Mouse (Mus musculus) v-Abl transformed pro-B cells (cell line): ENCODE results near the gene Ripor3.
"Not testable (repeated sequence)": the region's sequence is repeated elsewhere in the genome, so short reads cannot be mapped to it uniquely, and the experiment has no call there.

ENCODE experiments used
- in situ Hi-C, 2 experiments: fragments of 400-800 bp; cut with MboI; formaldehyde crosslinking; loops; one replicate each; pipeline ENCODE4 v1.15.1; 2025; ENCODE audit not compliant: unreplicated experiment in 2 of 2

Gene Ripor3

DNA sequence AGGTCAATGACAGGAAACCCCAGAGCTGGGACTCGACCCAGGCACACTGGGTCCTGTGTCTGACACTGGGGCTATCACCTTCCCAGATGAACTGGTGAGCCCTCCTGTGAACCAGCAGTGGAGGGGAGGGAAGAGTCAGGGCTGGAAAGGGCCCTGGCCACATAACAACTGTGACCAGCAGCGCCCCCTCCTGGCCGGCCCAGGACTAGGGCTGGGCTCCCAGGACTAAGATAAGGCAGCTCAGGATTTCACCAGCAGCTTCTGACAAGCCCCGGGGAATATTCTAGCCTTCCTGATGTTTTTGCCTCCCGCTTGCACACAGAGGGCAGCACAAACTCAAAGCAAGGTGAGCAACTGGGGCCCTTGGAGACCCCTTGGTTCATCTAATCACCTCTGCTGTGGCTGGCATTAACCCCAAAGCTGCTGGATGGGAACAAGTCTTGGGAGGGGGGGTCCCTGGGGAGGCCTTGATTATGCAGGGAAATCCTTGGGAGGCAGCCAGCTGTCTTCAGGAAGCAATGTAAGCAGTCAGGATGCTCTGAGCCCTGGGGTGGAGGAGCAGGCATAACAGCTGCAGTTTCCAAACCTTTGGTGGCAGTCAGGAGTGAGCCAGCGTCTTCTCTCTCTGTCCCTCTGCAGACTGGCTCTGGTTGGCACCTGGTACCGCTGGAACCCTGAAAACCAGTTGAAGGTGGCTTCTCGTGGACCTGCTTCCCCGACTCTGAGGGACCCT lies at the start of gene Ripor3:
Ripor3 (minus strand) TSS at position 683 of the 733 bp plus-strand sequence.
- in situ Hi-C loops: loop anchor here (5.0 kb wide), 3 partner anchors 48 to 323 kb away; partner anchors contain the start of genes Cebpb (in 1 of the 2) and Tmem189 (in 1 of the 2)

DNA sequence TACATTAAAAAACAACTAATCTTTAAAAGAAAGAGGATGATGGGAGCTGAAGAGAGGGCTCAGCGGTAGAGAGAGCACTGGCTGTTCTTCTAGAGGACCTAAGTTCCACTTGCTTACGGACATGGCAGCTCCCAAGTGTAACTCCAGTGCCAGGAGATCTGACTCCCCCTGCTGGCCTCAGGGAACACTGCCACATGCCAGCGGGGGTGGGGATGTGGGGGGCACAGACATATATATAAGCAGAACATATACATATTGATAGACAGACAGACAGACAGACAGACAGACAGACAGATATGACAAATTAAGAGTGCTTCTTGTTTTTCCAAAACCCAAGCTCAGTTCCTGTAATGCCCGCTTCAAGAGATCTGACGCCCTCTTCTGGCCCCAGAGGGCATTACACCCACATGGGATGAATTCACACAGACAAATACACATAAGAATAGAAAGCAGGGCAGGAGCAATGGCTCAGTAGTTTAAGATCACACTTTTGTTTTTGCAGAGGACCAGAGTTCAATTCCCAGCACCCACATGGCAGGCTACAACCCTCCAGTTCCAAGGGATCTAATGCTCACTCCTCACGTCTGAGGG lies 48.9 kb upstream of the Ripor3 start:
- in situ Hi-C loops: no loop called here

DNA sequence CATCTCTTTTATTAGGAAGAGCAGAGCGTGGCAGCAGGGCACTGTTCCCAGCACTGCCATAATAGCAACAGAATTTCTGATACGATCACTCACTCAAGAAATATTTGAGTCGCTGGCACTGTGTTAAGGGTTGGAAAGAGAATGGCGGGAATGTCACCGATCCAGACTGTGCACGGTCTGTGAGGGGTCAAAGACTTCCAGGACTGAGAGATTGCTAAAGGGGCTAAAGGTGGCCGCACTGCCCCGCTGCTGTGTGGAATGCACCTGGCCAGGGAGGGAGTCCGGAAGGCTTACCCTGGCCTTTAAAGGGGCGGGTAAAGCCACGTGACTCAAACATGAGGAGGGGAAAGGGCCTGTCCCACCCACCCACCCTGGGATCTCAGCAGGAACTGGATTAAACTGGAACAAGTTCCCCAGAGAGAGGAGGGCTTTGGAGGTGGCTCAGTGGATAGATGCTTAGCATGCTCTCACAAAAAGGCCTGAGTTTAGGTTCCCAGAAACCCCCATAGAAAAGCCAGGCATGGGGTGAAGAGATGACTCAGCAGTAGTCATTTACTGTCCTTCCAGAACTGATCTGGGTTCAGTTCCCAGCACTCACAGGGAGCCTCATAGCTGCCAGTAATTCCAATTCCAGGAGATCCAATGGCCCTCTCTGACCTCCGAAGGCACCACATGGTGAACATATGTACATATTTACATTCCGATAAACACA lies 48.2 kb upstream of the Ripor3 start:
- in situ Hi-C loops: no loop called here

DNA sequence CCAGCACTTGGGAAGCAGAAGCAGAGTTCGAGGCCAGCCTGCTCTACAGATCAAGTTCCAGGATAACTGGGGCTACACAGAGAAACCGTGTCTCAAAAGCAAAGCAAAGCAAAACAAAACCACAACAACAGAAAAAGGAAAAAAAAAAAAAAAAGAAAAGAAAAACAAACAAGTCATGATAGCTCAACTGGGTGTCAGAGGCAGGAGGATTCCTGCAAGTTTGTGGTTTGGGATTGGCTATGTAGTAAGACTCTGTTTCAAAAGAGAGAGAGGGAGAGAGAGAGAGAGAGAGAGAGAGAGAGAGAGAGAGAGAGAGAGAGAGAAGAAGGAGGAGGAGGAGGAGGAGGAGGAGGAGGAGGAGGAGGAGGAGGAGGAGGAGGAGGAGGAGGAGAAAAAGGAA lies 47.5 kb upstream of the Ripor3 start:
- in situ Hi-C loops: not testable (repeated sequence)

DNA sequence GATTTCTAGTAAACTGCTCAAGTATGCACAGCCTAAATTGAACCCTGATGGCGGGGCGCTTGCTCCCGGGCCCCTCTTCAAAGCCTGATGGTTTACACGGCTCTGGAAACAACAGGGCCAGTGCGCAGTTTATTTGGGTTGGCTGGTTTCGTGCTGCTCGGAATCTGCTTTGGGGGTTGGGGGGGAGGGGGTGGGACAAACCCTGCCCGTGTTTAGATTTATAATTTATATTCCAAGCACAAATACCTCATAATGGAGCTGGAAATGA lies 46.2 kb upstream of the Ripor3 start:
- in situ Hi-C loops: no loop called here

DNA sequence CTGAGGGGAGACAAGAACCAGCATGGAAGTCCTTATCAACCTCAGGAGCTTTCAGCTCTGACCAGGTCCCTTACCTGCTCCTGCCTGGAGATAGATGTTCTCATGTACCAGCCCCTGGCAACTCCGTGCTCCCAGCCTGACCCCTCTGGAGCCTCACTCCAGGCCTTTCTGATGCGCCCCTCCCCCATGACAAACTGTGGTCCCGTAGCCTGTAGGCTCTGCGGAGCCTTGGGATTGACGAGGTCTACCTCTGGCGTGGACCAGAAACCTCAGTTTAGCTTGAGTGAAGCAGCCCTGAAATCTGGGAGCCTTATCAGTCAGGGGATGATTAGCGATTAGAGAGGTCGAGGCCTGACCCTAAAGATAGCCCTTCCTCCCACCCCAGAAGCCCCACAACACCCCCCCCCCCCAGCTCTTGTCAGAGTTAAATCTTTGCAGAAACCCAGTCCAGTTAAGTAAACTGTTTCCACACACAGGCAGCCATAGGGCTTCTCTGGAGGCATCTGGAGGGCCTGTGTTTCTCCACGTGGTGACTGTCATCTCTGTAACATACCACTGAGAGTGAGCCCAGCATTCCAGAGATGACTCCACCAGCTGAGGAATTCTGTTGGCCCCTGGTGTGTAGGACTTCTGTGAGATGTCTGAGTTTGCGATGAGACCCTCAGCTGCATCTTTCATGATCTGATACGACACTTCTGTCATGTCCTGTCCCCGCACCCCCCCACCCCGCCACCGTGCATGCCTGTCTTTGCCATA lies 45.7 kb upstream of the Ripor3 start:
- in situ Hi-C loops: no loop called here

DNA sequence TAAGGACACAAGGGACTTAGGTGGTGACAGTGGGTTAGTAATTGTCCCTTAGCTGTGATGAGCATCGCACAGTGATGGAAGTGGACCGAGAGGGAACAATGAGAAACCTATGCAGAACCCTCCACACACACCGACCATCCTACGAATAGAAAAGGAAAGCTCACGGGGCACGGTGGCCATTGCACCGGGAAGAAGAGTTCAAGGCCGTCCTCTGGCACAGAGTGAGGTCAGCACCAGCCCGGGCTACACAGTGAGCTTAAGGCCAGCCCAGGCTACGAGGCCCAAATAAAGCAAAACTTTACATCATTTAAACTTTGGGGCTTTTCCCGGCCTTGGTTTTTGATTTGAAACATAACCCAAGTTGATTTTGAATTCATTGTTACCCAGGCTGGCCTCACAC lies 43.7 kb upstream of the Ripor3 start:
- in situ Hi-C loops: no loop called here

DNA sequence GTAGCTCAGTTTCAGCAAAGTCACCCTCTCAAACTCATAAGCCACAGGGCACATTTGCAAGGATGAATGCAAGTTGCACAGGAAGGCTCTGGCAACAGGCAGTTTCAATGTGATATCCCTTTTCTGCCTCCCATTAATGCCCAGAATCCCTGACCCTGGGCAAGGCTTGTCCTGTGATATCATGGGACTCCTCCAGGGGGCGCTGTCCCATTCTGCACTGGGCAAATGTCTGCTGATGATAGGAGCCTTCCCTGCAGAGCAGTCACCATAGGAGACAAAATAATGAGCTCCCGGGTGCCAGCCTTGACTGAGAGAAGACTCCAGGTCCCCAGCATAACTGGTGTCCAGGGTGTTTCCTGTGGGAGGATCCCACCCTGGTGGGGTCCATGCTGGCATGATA lies 42.3 kb upstream of the Ripor3 start:
- in situ Hi-C loops: no loop called here

DNA sequence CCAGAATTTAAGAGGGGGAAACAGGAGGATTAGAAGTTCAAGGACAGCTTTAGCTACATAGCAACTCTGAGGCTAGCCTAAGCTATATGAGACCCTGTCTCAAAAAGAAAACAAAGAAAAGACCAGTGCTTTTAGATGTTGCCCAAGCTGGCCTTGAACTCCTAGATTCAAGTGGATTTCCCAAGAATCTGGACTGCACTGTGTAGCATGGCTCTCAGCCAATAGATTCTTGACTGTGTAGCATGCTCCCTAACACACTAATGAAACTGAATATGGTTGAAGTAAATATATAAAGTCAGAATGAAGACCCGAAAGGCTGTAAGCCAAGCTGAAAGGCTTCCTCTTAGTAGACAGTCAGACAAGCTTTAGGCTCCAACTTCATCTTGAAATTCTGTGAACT lies 41.7 kb upstream of the Ripor3 start:
- in situ Hi-C loops: no loop called here

DNA sequence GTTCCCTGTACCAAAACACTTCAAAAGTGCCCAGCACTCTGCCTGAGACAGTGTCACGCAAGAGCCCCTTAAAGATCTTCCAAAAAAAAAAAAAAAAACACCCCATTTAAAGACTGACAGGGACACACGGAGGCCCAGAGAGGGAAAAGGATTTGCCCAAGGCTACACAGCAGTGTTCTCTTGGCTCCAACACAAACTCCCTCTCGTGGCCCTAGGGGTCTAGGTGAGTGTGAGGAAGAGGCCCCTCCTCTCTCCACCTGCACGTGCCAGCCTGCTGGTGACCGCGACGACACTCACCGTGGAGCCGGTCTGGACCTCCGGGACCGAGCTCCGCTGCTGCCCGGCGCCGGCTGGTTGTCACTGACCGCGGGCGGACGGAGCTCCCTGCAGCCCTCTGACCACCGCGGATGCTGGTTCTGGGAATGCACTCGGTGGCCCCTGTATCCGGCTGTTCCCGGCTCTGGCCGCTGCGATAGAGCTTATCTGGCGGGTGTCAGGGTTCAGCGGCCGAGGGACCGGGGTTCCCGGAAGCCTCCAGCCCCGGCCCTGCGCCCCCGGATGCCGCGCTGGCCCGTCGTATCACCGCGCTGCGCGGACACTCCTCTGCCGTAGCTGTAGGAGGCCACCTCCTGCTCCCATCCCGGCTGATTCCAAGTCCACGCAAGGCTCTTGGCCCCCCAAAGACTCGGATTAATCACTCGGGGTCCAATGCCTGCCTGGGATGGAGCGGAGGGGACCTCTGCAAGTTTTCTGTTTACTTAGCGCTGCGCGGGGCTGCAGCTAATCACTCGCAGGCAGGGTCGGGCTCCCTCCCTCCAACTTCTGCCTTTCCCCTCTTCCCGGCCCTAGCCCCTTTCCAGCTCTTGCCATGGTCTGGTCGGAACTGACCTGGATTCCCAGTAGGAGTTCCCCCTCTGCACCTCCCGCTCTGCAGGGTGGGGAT lies 39.9 kb upstream of the Ripor3 start:
- in situ Hi-C loops: no loop called here

DNA sequence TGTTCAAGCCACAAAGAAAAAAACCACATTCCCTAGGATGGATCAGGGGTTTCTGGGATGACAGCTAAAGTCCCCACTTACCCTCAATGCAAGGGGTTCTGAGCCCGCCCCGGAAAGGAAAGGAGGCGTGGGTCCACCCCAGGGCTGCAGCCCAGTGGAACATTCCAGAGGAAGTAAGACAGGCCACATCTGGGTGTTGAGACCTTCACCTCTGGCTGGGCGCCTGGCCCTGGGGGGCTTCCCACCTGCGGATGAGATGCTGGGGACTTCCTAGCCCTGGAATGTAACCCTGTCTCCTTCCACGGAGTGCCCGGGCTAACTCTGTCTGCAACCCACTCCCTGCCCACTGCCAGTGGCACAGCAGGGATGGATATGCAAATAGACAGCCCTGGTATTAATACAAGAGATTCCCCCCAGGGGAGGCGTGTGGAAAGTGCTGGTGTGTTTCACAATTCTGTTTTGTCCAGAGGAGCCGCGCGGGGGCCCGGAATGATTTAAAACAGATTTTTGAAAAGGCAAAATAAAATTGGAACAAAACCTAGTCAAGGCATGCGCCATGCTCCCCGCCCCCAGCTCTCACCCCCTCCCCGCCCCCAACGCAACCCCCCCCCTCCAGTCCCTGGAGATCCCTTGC lies 38.7 kb upstream of the Ripor3 start:
- in situ Hi-C loops: no loop called here

DNA sequence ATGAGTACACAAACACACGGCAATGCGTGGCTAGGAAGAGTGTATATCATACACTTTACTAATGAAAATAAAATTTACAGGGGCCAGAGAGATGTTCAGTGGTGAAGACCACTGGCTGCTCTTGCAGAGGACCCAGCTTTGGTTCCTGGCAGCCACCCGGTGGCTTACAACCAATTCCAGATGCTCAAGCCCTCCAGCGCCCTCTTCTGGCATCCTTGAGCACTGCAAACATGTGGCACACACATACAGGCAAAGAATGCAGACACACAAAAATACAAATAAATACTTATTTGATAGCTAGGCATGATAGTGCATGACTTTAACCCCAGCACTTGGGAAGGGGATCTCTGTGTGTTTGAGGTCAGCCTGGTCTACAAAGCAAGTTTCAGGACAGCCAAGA lies 36.0 kb upstream of the Ripor3 start:
- in situ Hi-C loops: no loop called here

DNA sequence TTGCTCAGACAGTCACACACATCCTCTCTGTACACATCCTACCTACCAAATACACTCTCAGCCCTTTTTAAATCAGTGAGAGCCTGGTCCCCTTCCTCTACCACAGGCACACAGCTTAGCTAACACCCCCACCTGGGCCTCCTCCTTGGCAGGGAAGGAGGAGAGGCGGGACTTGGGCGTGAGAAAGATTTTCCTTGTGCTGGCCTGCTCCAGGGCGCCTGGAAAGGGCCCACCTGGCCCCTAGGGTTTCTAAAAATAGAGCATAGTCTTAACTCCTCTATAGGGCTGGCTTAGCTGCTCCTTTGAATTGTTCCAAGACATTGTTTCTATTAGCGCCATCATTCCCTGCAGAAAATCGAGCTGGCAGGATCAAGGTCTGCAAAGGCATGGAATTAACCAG lies 35.4 kb upstream of the Ripor3 start:
- in situ Hi-C loops: no loop called here

DNA sequence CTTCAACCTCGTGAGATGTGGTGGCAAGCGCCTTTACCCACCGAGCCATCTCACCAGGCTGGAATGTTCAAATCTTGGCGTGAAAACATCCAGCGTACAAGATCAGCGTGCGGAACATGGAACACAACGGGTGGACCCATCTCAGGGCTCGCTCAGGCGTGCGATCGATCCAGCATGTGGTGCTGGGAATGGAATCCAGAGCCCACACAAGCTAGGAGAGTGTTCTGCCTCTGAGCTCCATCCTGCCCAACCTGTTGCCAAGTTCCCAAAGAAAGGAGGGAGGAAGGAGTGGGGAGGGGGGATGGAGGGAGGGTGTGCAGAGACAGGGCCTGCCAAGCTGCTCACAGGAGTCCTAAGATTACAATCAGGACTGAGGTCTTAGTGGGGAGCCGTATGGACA lies 34.9 kb upstream of the Ripor3 start:
- in situ Hi-C loops: no loop called here

DNA sequence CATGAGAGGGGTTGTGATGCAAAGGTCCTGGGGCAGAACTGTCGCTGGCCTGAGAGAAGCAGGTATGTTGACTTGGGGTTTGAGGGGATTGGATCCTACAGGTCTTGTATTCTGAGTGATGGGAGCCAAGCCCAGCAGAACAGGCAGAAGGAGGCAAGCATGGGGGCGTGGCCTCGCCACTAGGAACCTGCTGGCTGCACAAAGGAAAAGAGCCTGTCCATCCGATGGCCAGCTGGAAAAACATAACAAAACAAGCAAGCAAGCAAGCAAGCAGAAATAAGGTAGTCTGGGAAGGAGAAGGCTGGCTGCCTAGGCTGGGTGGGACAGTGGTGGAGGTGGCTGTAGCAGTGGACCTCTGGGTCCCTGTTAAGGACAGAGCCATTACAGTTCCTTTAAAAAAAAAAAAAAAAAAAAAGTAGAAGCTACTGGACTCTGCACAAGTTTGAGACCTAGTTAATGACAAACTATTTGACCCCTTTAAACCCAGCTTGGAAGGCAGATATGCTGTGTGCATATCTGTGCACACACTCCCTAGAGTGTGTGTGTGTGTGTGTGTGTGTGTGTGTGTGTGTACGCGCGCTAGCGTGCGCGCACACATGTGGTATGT lies 34.4 kb upstream of the Ripor3 start:
- in situ Hi-C loops: no loop called here

DNA sequence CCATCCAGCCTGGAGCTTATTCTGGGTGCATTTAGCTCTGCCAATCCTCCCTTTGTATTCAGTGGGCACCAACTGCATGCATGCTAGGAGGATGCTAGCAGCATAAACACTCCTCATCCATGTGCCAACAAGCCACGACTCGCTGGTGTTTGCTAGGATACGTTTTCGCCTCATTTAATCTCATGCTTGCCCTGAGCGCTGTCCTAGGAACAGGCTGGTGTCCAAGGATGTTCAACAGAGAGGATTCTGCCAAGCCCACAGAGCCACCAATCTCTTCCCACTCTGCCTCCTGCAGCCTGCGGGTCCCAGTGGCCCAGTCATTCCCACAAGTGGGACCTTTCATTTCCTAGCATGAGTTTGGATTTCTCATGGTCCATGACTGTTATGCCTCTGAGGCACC lies 31.6 kb upstream of the Ripor3 start:
- in situ Hi-C loops: no loop called here

DNA sequence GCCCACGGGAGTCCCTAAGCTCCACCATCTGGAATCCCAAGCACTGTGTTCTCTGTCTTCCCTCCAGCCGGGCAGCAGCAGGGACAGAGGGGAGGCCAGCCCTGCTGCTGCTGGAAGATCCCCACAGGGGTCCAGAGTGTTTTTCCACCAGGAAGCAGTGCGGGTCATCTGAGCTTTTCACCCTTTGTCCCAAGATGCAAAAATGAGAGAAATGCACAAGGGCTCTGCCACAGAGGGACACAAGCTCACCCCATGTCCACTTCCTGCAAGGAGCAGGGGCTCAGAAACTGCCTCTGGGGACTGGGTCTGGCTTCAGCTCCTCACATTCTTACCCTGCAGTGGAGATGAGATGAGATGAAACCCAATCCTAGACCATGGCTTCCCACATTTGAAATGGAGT lies 30.3 kb upstream of the Ripor3 start:
- in situ Hi-C loops: no loop called here

DNA sequence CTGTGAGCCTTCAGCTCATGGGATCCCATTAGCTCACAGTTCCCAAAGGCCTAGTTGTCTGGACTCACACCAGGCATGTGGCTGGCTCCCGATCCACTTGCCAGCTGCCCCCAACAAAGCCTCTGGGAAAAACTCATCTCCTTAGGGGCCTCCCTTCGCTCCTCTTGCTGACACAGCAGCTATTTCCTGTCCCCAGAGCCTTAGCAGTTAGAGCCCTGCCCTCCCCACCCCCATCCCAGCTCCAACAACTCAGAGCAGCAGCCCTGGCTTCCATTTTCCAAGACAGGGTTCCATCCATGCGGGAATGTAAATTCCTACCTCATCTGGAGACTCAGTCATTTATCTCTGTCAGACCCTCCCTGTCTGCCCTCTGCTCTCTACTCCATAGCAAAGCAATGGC lies 26.6 kb upstream of the Ripor3 start:
- in situ Hi-C loops: no loop called here

DNA sequence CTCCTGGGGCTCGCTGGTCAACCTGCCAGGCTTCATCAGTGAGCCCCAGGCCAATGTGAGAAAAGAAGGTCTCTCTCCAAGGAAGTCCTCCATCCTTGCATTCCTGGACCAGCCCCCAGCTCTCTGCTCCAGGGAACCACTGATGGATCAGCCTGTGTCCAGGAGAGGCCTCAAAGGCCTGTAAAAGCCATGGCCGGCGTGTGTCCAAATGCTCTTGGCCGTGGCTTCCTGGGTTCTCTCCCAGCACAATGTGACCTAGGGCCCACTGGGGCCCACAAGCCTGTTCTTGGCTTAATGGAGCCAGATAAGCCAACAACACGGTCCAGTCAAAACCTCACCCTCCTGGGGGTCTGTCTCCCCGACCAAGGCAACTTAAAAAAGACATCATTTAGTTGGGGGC lies 25.5 kb upstream of the Ripor3 start:
- in situ Hi-C loops: no loop called here

DNA sequence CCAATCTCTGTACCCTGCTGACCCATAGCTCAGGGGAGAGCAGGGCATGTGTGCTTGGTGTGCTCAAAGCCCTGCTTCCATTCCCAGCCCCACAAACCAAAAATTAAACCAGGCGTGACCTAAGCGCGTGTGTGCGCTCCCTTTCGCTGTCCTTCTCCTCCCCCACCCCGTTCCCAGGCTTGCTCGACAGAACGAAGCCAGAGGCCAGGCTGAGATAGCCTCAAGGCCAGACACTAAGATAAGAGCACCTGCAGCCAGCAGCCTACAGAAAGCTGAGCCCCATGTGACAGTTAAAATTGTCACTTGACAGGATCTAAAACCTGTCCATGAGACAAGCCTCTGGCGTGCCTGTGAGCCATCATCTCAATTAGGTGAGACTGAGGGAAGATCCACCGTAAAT lies 23.5 kb upstream of the Ripor3 start:
- in situ Hi-C loops: no loop called here
